Mouse (Mus musculus): ENCODE measurements around the gene Psors1c2.

- TF ChIP-seq CTCF (IDR thresholded peaks at IDR 0.05; ENCODE audit: insufficient read depth, low read depth, low read length) (no peak), POLR2A (IDR thresholded peaks at IDR 0.05; ENCODE audit: insufficient read depth, low read depth, low read length) (no peak)
Measured at GRCm38 (mm10) chr17:35534343-35534742, 1.3 kb downstream of the Psors1c2 start.

All from olfactory bulb, adult 2 months (tissue).